Mouse (Mus musculus): Measurements from ENCODE around the gene Prkag2. TPM values are rescaled to one million over a fixed set of nuclear protein-coding genes. Genes with fewer than 3 reads are reported as not detected.

The Prkag2 gene
- polyA plus RNA-seq, 1 experiment, result 103 TPM

GRCm38 (mm10) chr5:25089258-25089972, 11.0 kb downstream of the Prkag2 start:
- TF ChIP-seq CTCF (IDR thresholded peaks at IDR 0.05; ENCODE audit: extremely low read depth, insufficient read depth, low read length), result no peak
- TF ChIP-seq POLR2A (IDR thresholded peaks at IDR 0.05; ENCODE audit: extremely low read depth, insufficient read depth, low read length), result no peak
- Histone ChIP-seq H3K4me3 (ENCODE audit: insufficient read depth, low read length) (no peak overlapping the region), H3K4me1 (ENCODE audit: control insufficient read depth, insufficient read depth, low read length) (peaks cover 14% of the 10 kb centered on the region), H3K27ac (ENCODE audit: insufficient read depth, low read length) (0 out of 2 replicates have a peak overlapping the region, but pooled peaks have one; percentile 24)

GRCm38 (mm10) chr5:25088633-25089032, 11.8 kb downstream of the Prkag2 start:
- peaks cover 14% of the 10 kb centered on the region for H3K4me1 ChIP-seq (ENCODE audit: control insufficient read depth, insufficient read depth, low read length)
- TF ChIP-seq POLR2A (IDR thresholded peaks at IDR 0.05; ENCODE audit: extremely low read depth, insufficient read depth, low read length) (no peak), CTCF (IDR thresholded peaks at IDR 0.05; ENCODE audit: extremely low read depth, insufficient read depth, low read length) (no peak)
- no peak overlapping the region for H3K4me3 ChIP-seq (ENCODE audit: insufficient read depth, low read length)
- no peak overlapping the region for H3K27ac ChIP-seq (ENCODE audit: insufficient read depth, low read length)

- Histone ChIP-seq H3K4me3 (ENCODE audit: insufficient read depth, low read length) (no peak overlapping the region), H3K4me1 (ENCODE audit: control insufficient read depth, insufficient read depth, low read length) (peaks cover 14% of the 10 kb centered on the region), H3K27ac (ENCODE audit: insufficient read depth, low read length) (no peak overlapping the region)
- TF ChIP-seq POLR2A (IDR thresholded peaks at IDR 0.05; ENCODE audit: extremely low read depth, insufficient read depth, low read length), result no peak
- no peak for TF ChIP-seq CTCF (IDR thresholded peaks at IDR 0.05; ENCODE audit: extremely low read depth, insufficient read depth, low read length)
Measured at GRCm38 (mm10) chr5:25088111-25088510, 12.3 kb downstream of the Prkag2 start.

GRCm38 (mm10) chr5:25087064-25087463, 13.4 kb downstream of the Prkag2 start:
- TF ChIP-seq CTCF (IDR thresholded peaks at IDR 0.05; ENCODE audit: extremely low read depth, insufficient read depth, low read length) (no peak), POLR2A (IDR thresholded peaks at IDR 0.05; ENCODE audit: extremely low read depth, insufficient read depth, low read length) (no peak)

GRCm38 (mm10) chr5:25086234-25086633, 14.2 kb downstream of the Prkag2 start:
- Histone ChIP-seq H3K4me3 (ENCODE audit: insufficient read depth, low read length) (no peak overlapping the region), H3K4me1 (ENCODE audit: control insufficient read depth, insufficient read depth, low read length) (peaks cover 17% of the 10 kb centered on the region), H3K27ac (ENCODE audit: insufficient read depth, low read length) (peak overlapping the region; percentile 79)
- TF ChIP-seq CTCF (IDR thresholded peaks at IDR 0.05; ENCODE audit: extremely low read depth, insufficient read depth, low read length), result no peak
- TF ChIP-seq POLR2A (IDR thresholded peaks at IDR 0.05; ENCODE audit: extremely low read depth, insufficient read depth, low read length), result no peak

More at GRCm38 (mm10) chr5:25087064-25087463, 13.4 kb downstream of the Prkag2 start:
- H3K27ac ChIP-seq (ENCODE audit: insufficient read depth, low read length), result peak overlapping the region; percentile 79; the same call in 1 of the 2 replicates
- H3K4me3 ChIP-seq (ENCODE audit: insufficient read depth, low read length), result no peak overlapping the region
- peaks cover 15% of the 10 kb centered on the region for H3K4me1 ChIP-seq (ENCODE audit: control insufficient read depth, insufficient read depth, low read length)

GRCm38 (mm10) chr5:25085170-25085569, 15.3 kb downstream of the Prkag2 start:
- H3K4me3 ChIP-seq (ENCODE audit: insufficient read depth, low read length), result no peak overlapping the region
- peaks cover 23% of the 10 kb centered on the region for H3K4me1 ChIP-seq (ENCODE audit: control insufficient read depth, insufficient read depth, low read length)
- no peak for TF ChIP-seq CTCF (IDR thresholded peaks at IDR 0.05; ENCODE audit: extremely low read depth, insufficient read depth, low read length)
- no peak for TF ChIP-seq POLR2A (IDR thresholded peaks at IDR 0.05; ENCODE audit: extremely low read depth, insufficient read depth, low read length)
- H3K27ac ChIP-seq (ENCODE audit: insufficient read depth, low read length), result peak overlapping the region; percentile 26

- H3K27ac ChIP-seq (ENCODE audit: insufficient read depth, low read length), result no peak overlapping the region
- peaks cover 22% of the 10 kb centered on the region for H3K4me1 ChIP-seq (ENCODE audit: control insufficient read depth, insufficient read depth, low read length)
- no peak overlapping the region for H3K4me3 ChIP-seq (ENCODE audit: insufficient read depth, low read length)
- TF ChIP-seq POLR2A (IDR thresholded peaks at IDR 0.05; ENCODE audit: extremely low read depth, insufficient read depth, low read length) (no peak), CTCF (IDR thresholded peaks at IDR 0.05; ENCODE audit: extremely low read depth, insufficient read depth, low read length) (no peak)
Measured at GRCm38 (mm10) chr5:25083816-25084215, 16.6 kb downstream of the Prkag2 start.

GRCm38 (mm10) chr5:25082542-25082941, 17.9 kb downstream of the Prkag2 start:
- TF ChIP-seq CTCF (IDR thresholded peaks at IDR 0.05; ENCODE audit: extremely low read depth, insufficient read depth, low read length), result peak; percentile 69
- TF ChIP-seq POLR2A (IDR thresholded peaks at IDR 0.05; ENCODE audit: extremely low read depth, insufficient read depth, low read length), result no peak
- Histone ChIP-seq H3K4me1 (ENCODE audit: control insufficient read depth, insufficient read depth, low read length) (peaks cover 22% of the 10 kb centered on the region), H3K27ac (ENCODE audit: insufficient read depth, low read length) (peak overlapping the region; percentile 61; the same call in 1 of the 2 replicates), H3K4me3 (ENCODE audit: insufficient read depth, low read length) (no peak overlapping the region)

GRCm38 (mm10) chr5:25081545-25081944, 18.9 kb downstream of the Prkag2 start:
- Histone ChIP-seq H3K4me3 (ENCODE audit: insufficient read depth, low read length) (no peak overlapping the region), H3K4me1 (ENCODE audit: control insufficient read depth, insufficient read depth, low read length) (peaks cover 18% of the 10 kb centered on the region), H3K27ac (ENCODE audit: insufficient read depth, low read length) (peak overlapping the region; percentile 74)
- no peak for TF ChIP-seq CTCF (IDR thresholded peaks at IDR 0.05; ENCODE audit: extremely low read depth, insufficient read depth, low read length)

- TF ChIP-seq POLR2A (IDR thresholded peaks at IDR 0.05; ENCODE audit: extremely low read depth, insufficient read depth, low read length) (no peak), CTCF (IDR thresholded peaks at IDR 0.05; ENCODE audit: extremely low read depth, insufficient read depth, low read length) (no peak)
- Histone ChIP-seq H3K4me1 (ENCODE audit: control insufficient read depth, insufficient read depth, low read length) (peaks cover 14% of the 10 kb centered on the region), H3K27ac (ENCODE audit: insufficient read depth, low read length) (peak overlapping the region; percentile 74), H3K4me3 (ENCODE audit: insufficient read depth, low read length) (no peak overlapping the region)
Measured at GRCm38 (mm10) chr5:25080994-25081393, 19.4 kb downstream of the Prkag2 start.

Data from cortical plate, adult 2 months (tissue).